Mouse (Mus musculus) CH12.LX (cell line): ENCODE results near the gene Cobll1.

Source experiments
- CTCF ChIP-seq, 2 experiments: IDR thresholded peaks in 1 of 2; conservative IDR thresholded peaks in 1 of 2; 2 replicates each; pipeline ENCODE4 v1.5.1; 2011 to 2012; ENCODE audit warnings: low read depth in 2 of 2, low read length in 2 of 2, improper control_type of control experiment in 1 of 2, inconsistent platforms in 1 of 2, mild to moderate bottlenecking in 1 of 2, moderate library complexity in 1 of 2
- GABPA ChIP-seq: IDR thresholded peaks from 2 replicates; pipeline ENCODE4 v1.6.1; 2012; ENCODE audit warnings: low read depth, low read length, improper control_type of control experiment, inconsistent platforms; ENCODE audit not compliant: insufficient replicate concordance
- IRF4 ChIP-seq: IDR thresholded peaks from 2 replicates; pipeline ENCODE4 v1.6.1; 2014; ENCODE audit warnings: low read depth, mild to moderate bottlenecking, inconsistent platforms, low read length, improper control_type of control experiment
- MAFK ChIP-seq: IDR thresholded peaks from 2 replicates; pipeline ENCODE4 v1.6.1; 2011; ENCODE audit warnings: low read length, improper control_type of control experiment; ENCODE audit not compliant: insufficient replicate concordance
- POLR2A ChIP-seq: IDR thresholded peaks from 2 replicates; pipeline ENCODE4 v1.6.1; 2011; ENCODE audit warnings: low read depth, mild to moderate bottlenecking, improper control_type of control experiment, low read length
- RCOR1 ChIP-seq: conservative IDR thresholded peaks from 2 replicates; pipeline ENCODE4 v1.6.1; 2012; ENCODE audit warnings: low read depth, mild to moderate bottlenecking, inconsistent platforms, low read length, improper control_type of control experiment
- USF1 ChIP-seq: IDR thresholded peaks from 2 replicates; pipeline ENCODE4 v1.6.1; 2014; ENCODE audit warnings: low read depth, mild to moderate bottlenecking, inconsistent platforms, low read length, improper control_type of control experiment
- ZNF384 ChIP-seq: IDR thresholded peaks from 2 replicates; pipeline ENCODE4 v1.6.1; 2012; ENCODE audit warnings: low read depth, low read length, improper control_type of control experiment, inconsistent platforms

GRCm38 (mm10) chr2:65226494-65226893, 12.7 kb downstream of the Cobll1 start:
- TF ChIP-seq CTCF (conservative IDR thresholded peaks at IDR 0.05 in 1 of 2, IDR thresholded peaks at IDR 0.05 in 1 of 2; ENCODE audit: low read depth in 2 of 2, low read length in 2 of 2), result no peak
- no peak for TF ChIP-seq RCOR1
- TF ChIP-seq IRF4, result no peak
- TF ChIP-seq POLR2A, result no peak
- no peak for TF ChIP-seq GABPA
- TF ChIP-seq ZNF384, result no peak
- TF ChIP-seq MAFK, result no peak
- no peak for TF ChIP-seq USF1
